Mouse (Mus musculus) heart, postnatal 10 days (tissue): ENCODE measurements at regions not wholly inside any gene's neighbourhood (a gene's known extent, or its start where the extent isn't known, plus 50 kb on each side); places are given as distances from the start of the nearest gene placed in this dataset.

Experiments
- DNase-seq, 2 experiments: peaks; one replicate each; pipeline ENCODE4 v3.0.0; 2021
- intact Hi-C: fragments of 180-260 bp; cut with DNase I; formaldehyde crosslinking; loops from one replicate; pipeline ENCODE4 v1.15.1; 2025

DNA sequence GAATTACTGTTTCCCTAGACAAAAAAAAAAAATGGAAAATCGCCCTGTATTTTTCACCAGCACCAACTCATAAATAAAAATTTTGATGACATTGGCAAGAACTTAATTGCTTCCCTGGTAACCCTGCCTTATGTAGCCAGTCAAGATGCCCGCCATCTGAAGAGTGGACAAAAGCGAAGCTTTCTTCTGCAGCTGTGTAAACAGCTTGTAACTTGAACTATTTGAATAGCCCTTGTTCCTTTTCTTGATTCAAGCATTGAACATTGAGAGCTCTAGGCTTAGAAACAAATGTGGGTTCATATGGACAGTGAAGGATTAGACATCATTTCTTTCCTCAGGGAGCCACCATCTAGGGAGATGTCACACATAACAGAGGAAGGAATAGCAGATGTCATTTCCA is 52.9 kb upstream of the Arhgap24 start:
- DNase-seq, result no peak
- intact Hi-C loops, result no loop called here
